Mouse (Mus musculus) lung, postnatal 25 days (tissue): Measurements from ENCODE around the gene Cmya5.
"Not testable (repeated sequence)": the region's sequence is repeated elsewhere in the genome, so short reads cannot be mapped to it uniquely, and the experiment has no call there.

ENCODE experiments used
- DNase-seq: peaks from one replicate; pipeline ENCODE4 v3.0.0; 2022; ENCODE audit warnings: low spot score

Gene Cmya5

DNA sequence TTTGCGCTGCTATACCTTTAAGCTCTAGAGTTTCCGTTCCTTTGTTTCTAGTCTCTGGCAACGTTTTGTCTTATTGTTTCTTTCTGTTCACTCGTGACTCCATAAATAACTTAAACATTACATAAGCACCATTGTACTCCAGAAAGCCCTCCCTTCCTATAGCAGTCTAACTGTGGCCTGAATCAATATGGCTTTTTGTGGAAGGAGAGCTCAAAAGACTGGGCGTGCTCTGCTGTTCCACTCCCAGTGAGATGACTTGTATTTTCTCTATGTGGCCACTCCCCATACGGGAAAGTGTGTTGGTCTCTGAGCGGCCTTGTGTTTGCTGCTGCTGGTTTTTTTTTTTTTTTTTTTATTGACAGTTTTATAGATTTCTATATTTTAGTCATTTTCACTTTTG is 27.3 kb downstream of the Cmya5 start:
- DNase-seq, result no peak

DNA sequence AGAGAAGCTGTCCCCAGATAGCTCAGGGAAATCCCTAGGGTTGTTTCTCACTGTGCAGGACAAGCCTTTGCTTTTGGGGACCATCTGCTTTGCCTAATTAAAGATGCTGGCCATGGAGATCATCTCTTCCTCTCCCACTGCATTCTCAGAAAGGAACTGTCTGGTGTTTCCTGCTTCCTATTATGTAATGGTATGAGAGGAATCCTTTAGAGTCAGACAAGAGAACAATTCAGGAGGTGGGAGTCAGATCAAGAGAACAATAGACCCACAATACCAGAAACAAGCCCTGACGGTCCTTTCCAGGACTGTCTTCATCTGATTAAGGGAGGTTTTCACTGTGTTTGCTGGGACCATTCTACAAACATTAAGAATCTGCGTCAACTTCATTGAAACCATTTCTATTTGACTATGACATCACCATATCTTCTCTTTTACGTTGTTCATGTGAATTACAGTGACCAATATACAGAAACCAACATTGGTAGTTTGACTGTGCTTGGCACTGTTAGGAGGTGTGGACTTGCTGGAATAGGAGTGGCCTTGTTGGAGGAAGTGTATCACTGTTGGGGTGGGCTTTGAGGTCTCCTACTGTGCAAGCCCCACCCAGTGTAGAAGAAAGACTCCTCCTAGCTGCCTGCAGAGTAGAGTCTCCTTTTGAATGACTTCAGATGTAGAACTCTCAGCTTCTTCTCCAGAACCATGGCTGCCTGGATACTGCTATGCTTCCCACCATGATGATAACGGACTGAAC is 42.0 kb downstream of the Cmya5 start:
- DNase-seq, result no peak

GRCm38 (mm10) chr13:93098596-93098995 is 45.9 kb downstream of the Cmya5 start:
- DNase-seq, result no peak

GRCm38 (mm10) chr13:93096643-93097042 is 47.9 kb downstream of the Cmya5 start:
- DNase-seq, result no peak

- no peak for DNase-seq
These were observed 49.3 kb downstream of the Cmya5 start for GRCm38 (mm10) chr13:93095097-93095791.

- peak; percentile 35 for DNase-seq
These were observed 50.2 kb downstream of the Cmya5 start for GRCm38 (mm10) chr13:93094204-93094935.

DNA sequence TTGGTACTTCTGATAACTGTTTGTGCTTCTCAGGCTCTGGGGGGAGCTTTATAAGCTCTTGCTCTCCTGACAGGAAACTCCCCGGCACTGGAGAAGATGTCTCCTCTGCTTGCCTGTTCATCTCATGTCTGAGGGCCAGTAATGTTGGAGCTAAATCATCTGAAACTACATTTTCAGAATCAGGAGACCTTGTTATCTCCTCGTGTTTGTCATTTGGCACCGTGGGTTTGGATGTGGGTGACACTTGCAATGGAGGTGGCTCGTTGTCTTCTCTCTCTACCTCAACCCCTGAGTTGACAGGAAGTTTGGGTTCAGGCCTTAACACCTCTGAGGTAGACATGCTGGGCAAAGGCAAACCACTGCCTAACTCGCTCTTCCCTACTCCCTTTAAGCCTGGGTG is 50.8 kb downstream of the Cmya5 start:
- no peak for DNase-seq

DNA sequence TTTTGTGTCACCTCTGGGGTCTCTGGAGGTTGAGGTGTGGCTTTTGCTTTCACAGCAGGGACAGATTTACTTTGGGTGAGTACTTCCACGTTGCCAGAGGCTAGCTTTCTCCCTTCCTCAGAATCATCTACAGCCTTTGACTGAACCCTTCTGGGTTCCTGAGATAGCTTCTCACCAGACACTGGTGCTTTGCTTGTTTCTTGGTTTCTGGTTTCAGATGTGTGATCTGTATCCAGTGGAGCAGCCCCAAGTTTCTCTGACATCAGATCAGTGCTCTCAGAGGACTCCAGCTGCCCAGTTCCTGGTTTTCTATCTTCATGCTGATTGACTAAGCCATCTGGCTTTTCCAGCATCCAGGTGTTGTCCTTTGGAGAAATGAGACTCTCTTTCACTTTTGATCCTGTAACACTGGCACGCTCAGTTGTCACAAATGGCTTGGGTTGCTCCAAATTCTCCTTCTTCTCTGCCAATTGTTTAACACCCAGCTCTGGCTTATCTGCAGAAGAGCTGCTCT is 51.6 kb downstream of the Cmya5 start:
- no peak for DNase-seq

DNA sequence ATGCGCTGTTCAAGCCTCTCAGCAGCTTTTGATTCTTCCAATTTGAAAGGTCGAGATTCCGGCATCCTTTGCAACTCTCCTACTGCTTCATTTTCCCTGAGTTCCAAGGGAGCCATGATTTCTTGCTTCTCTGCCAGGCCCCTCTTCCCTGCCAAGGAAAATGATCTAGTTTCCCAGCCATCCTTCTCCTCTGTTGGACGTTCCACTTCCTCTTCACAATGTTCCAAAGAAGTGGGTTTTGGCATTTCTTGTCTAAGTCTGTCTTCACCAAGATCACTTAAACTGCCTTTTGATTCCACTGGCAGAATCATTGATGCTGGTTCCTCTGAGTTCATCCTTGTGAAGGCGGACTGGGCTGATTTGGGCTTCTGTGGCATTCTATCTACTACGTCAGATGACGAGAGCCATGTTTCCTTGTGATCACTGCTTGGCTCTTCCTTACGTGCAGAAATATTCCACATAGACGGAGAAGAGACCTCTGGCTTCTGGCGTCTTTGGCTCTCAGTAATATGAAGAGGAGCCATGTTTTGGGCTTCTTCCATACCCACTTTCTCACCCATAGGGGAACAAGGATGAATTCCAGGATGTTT is 52.6 kb downstream of the Cmya5 start:
- DNase-seq, result no peak

DNA sequence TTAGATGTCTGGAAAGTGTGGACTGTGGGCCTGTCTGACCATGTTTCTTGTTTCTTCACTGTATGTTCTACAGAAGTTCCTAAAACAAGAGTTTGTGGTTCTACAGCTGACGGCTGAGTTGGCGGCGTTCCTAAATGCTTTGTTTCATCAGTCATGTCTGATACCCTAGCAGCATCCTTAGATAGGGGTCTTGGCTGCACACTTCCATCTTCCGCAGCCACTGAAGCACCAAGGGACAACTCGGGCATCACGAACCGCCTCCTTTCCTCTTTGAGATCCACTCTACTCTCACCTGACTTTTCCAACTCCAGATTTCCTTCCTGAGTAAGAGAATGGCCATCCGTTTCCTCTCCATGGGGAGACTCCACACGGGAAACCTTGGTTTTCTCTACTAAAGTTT is 53.3 kb downstream of the Cmya5 start:
- no peak for DNase-seq

DNA sequence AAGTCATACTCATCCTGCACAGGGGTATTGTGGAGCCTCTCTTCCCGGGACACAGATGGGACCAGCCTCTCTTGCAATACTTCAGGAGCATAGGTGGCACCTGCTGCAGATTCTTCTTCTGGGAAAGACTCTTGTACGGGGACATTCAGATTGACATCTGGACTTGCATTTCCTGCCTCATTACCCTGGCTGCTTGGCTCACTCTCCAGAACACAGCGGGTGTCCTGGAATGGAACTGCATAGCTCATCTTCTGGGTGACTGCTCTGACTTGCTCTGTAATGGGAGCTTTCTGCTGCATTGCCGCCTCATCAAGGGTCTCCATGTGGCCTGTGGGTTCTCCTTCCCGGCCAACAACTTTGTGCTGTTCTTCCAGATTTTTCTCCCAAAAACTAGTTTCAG is 55.0 kb downstream of the Cmya5 start:
- no peak for DNase-seq

- DNase-seq, result no peak
These were observed 58.8 kb downstream of the Cmya5 start for GRCm38 (mm10) chr13:93085711-93086110.

DNA sequence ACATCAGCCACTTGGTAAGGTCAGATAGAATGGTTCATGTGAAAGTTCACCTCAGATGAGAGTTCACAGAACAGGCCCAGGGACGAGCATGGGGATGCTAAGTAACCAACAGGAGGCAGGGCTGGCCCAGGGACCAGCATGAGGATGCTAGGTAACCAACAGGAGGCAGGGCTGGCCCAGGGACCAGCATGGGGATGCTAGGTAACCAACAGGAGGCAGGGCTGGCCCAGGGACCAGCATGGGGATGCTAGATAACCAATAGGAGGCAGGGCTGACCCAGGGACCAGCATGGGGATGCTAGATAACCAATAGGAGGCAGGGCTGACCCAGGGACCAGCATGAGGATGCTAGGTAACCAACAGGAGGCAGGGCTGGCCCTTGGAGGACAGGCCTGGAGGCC is 62.2 kb downstream of the Cmya5 start:
- DNase-seq, result not testable (repeated sequence)

DNA sequence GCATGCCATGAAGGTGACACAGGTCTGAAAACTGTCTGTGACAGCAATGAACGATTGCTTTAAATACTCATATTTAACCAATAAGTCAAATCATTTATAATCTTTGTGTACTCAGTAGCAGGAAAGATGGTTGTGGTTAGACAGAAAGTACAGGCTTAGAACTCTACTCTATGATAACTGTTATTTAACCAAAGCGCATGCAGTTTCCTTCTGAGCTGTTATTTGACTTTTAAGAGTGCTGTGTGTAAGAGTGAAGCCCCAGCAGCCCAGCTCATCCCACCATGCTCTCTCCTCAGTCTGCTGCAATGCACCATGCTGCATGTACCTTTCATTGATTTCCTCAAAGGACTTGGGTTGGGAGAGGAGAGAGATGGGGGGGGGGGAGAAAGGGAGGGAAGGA is 63.7 kb downstream of the Cmya5 start:
- no peak for DNase-seq

- no peak for DNase-seq
These were observed 70.3 kb downstream of the Cmya5 start for GRCm38 (mm10) chr13:93074147-93074641.

- DNase-seq, result peak; percentile 10
These were observed 70.9 kb downstream of the Cmya5 start for GRCm38 (mm10) chr13:93073595-93073994.

DNA sequence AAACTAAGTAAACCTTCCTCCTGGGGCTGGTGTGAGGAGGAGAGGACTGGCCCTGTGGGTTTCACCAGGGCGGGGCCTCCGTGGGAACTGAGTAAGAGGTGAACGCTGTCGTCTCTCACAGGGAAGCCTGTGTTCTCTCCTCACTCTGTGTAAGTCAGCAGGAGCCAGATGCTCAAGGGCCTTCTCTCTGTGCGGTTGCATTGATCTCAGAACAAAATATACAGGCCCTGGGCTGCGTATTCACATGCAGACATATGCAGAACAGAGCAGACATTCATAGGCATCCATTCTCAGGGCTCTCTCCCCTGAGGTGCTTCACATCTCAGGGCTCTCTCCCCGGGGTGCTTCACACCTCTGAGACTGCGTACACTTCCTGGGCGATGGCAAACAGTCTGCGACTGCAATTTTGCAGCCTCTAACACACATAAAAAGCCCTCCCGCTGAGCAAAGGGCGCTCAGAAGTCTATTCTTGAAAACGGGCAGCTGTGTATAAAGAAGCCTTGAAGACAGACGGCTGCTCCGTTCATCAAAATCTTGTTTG is 71.6 kb downstream of the Cmya5 start:
- no peak for DNase-seq

- no peak for DNase-seq
These were observed 74.1 kb downstream of the Cmya5 start for GRCm38 (mm10) chr13:93070406-93070805.

DNA sequence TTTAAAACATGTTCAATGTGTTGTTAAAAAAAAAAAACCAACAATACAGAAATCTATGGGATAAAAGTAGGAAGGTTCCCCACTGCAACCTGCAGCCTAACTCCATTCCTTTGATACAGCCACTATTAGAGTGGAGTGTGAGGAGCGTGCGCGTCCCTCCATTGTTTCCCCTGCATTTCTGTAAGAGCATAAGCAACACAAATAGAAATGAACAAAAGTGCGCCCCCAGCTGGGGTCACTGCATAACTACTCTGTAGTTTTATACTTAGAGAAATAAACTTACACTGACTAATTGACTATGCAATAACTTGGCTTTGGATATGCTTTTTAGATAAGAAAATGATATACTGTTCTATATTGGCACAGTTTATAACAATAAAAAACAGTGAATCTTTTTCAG is 75.0 kb downstream of the Cmya5 start:
- no peak for DNase-seq

DNA sequence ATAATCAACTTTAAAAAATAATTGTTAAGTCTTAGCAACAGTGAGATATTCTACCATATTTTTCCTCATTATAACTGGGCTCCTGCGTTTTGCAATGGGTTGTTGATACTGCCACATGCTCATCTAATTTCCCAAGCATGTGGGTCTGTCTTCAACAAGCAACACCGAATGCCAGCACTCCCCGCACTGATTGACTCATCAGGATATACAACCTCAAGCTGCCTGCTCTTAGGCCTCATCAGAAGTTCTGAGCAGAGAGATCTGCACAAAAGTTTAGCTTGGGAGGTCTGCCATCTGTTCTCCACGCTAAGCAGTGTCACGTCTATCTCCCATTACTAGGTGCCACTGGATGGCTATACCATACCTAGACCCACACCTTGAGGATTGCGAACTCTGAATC is 76.2 kb downstream of the Cmya5 start:
- no peak for DNase-seq

DNA sequence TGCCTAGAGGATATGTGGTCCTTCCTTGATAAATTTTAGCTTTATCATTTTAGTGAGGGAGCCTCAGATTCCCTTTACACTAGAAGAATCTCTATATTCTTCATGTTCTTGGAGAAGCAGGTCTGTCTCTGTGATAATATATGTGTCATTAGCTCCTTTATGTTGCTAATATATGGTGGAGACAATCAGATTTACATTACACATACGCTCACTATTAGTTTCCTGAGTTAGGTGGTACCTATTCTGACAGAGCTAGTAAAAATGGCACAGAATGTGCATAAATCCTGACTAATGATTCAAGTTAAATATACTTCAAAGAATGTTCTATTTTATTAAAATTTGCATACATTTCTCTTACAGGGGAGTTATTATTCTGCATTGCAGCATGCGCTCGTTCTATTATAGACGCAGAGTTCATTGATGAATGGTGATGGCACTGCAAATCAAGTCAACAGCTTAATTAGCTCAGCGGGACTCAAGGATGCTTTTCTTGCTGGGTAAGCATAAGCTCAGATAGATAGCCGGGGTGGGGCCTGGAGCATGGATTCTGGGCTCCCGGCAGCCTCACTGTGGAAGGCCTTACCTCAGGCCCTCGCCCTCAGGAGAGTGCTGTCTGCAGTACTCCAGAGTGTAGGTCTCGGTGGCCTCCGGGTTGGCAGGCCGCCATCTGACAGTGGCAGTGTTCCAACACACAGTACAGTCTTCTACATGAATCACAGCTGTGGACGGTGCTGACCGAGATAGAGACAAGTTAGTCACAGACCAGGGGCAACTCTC is 81.5 kb downstream of the Cmya5 start:
- peak; percentile 20 for DNase-seq
